Comparison of ENCODE assay signal across 17 mouse cellular contexts in genomic region chr4:152078105-152078530, GRCm38 (mm10). TPM values are rescaled to one million over a fixed set of nuclear protein-coding genes. Genes with fewer than 3 reads are reported as not detected.
A peak's percentile ranks its signal among the peaks of the same experiment; 100 is the strongest.
DNase-seq lines count a peak whose midpoint lies in the region; ATAC-seq and TF ChIP-seq lines count a peak whose summit lies in the region.
"Had no signal": no experiment of that assay in that cellular context is flagged by ENCODE, and none has a peak within 500 bp of the region (broad histone marks: within the 10 kb centered on the region; RNA-seq: fewer than 3 reads in every experiment).

No protein-coding gene starts in this region.

- no peaks in the 10 kb centered on the region for H3K27me3 ChIP-seq in forebrain, postnatal 0 days (ENCODE audit: insufficient read depth, low read length)
- H3K27me3 ChIP-seq in forebrain, embryonic 16.5 days (replicated peaks; ENCODE audit: control insufficient read depth, insufficient read depth, low read length): no peaks in the 10 kb centered on the region
- H3K27me3 ChIP-seq in liver, postnatal 0 days (ENCODE audit: insufficient read depth, low read length): no peaks in the 10 kb centered on the region
- no peaks in the 10 kb centered on the region for H3K27me3 ChIP-seq in liver, embryonic 11.5 days (replicated peaks; ENCODE audit: control insufficient read depth, insufficient read depth, low read length)
- H3K27me3 ChIP-seq in kidney, adult 2 months (replicated peaks; ENCODE audit: control insufficient read depth, insufficient read depth, low read length): no peaks in the 10 kb centered on the region

- peak; percentile 8; the same call in 1 of the 2 replicates for ATAC-seq in forebrain, postnatal 0 days
- no peak for ATAC-seq in forebrain, embryonic 16.5 days
- peak; percentile 45 for ATAC-seq in liver, postnatal 0 days
- ATAC-seq in liver, embryonic 11.5 days (replicated peaks; ENCODE audit: low FRiP score): no peak
- 0 out of 2 replicates have a peak, but pooled peaks have one; percentile 62 for ATAC-seq in monocyte, adult 5-6 weeks (replicated peaks; ENCODE audit: insufficient number of reproducible peaks, low FRiP score, low TSS enrichment, poor library complexity, severe bottlenecking)

- no peaks in the 10 kb centered on the region for H3K4me1 ChIP-seq in forebrain, postnatal 0 days (ENCODE audit: insufficient read depth)
- H3K4me1 ChIP-seq in forebrain, embryonic 16.5 days (replicated peaks; ENCODE audit: control insufficient read depth, insufficient read depth, low read length): no peaks in the 10 kb centered on the region
- H3K4me1 ChIP-seq in liver, postnatal 0 days (ENCODE audit: insufficient read depth): no peaks in the 10 kb centered on the region
- no peaks in the 10 kb centered on the region for H3K4me1 ChIP-seq in liver, embryonic 11.5 days (replicated peaks; ENCODE audit: control insufficient read depth, insufficient read depth, low read length)
- no peaks in the 10 kb centered on the region for H3K4me1 ChIP-seq in kidney, adult 2 months (ENCODE audit: control insufficient read depth, insufficient read depth, low read length)

- no peaks in the 10 kb centered on the region for H3K9me3 ChIP-seq in forebrain, postnatal 0 days (ENCODE audit: low read length)
- H3K9me3 ChIP-seq in forebrain, embryonic 16.5 days (ENCODE audit: control insufficient read depth, low read length): no peaks in the 10 kb centered on the region
- no peaks in the 10 kb centered on the region for H3K9me3 ChIP-seq in liver, postnatal 0 days (ENCODE audit: low read length)
- no peaks in the 10 kb centered on the region for H3K9me3 ChIP-seq in liver, embryonic 11.5 days (ENCODE audit: control insufficient read depth, low read length)
- H3K9me3 ChIP-seq: forebrain, embryonic 10.5 days had no signal

- H3K9ac ChIP-seq in forebrain, postnatal 0 days: no peak overlapping the region
- H3K9ac ChIP-seq in forebrain, embryonic 16.5 days (replicated peaks; ENCODE audit: low read depth, low read length): no peak overlapping the region
- H3K9ac ChIP-seq in liver, postnatal 0 days (replicated peaks): no peak overlapping the region
- no peak overlapping the region for H3K9ac ChIP-seq in liver, embryonic 11.5 days (ENCODE audit: low read depth, low read length)

- TF ChIP-seq CTCF in forebrain, postnatal 0 days (IDR thresholded peaks at IDR 0.05; ENCODE audit: low read depth): no peak
- no peak for TF ChIP-seq CTCF in liver, postnatal 0 days (IDR thresholded peaks at IDR 0.05; ENCODE audit: low read depth)
- no peak for TF ChIP-seq CTCF in kidney, adult 2 months (conservative IDR thresholded peaks at IDR 0.05; ENCODE audit: insufficient read depth, insufficient read length, low read depth, low read length)

- no peak for TF ChIP-seq EP300 in liver, postnatal 0 days (IDR thresholded peaks at IDR 0.05; ENCODE audit: low read depth)

- H3K4me3 ChIP-seq in forebrain, postnatal 0 days (ENCODE audit: low read depth, low read length): no peak overlapping the region
- H3K4me3 ChIP-seq in forebrain, embryonic 16.5 days (replicated peaks; ENCODE audit: low read length): no peak overlapping the region
- no peak overlapping the region for H3K4me3 ChIP-seq in liver, postnatal 0 days (ENCODE audit: low read depth, low read length)
- H3K4me3 ChIP-seq in liver, embryonic 11.5 days (ENCODE audit: low read depth, low read length): no peak overlapping the region
- H3K4me3 ChIP-seq in kidney, adult 2 months (ENCODE audit: insufficient read depth, low read depth, low read length): no peak overlapping the region
- H3K4me3 ChIP-seq: forebrain, embryonic 10.5 days had no signal

- no peak for DNase-seq in forebrain, postnatal 0 days
- DNase-seq in liver, postnatal 0 days: no peak
- no peak for DNase-seq in liver, embryonic 11.5 days (ENCODE audit: low spot score)
- peak; percentile 35 for DNase-seq in adipocyte (ENCODE audit: low spot score)
- DNase-seq in cerebellum, adult 9-11 months: no peak
- no peak for DNase-seq in kidney, adult 2 months
- DNase-seq: adrenal gland, postnatal 25 days; heart, postnatal 36 days; lung, postnatal 10 days; thymus, adult 18-20 months had no signal

- WGBS in forebrain, postnatal 0 days: 88% methylated on average over 10 of the region's 10 CpGs
- 94% methylated on average over 10 of the region's 10 CpGs for WGBS in forebrain, embryonic 16.5 days
- WGBS in liver, postnatal 0 days (ENCODE audit: insufficient replicate concordance): 71% methylated on average over 10 of the region's 10 CpGs
- 71% methylated on average over 10 of the region's 10 CpGs for WGBS in liver, embryonic 11.5 days
- WGBS in kidney, adult 2 months: 94% methylated on average over 10 of the region's 10 CpGs

- no peak overlapping the region for H3K4me2 ChIP-seq in forebrain, postnatal 0 days (ENCODE audit: low read depth)
- H3K4me2 ChIP-seq in forebrain, embryonic 16.5 days (ENCODE audit: low read length): no peak overlapping the region
- H3K4me2 ChIP-seq in liver, postnatal 0 days (ENCODE audit: low read depth, low read length): no peak overlapping the region
- H3K4me2 ChIP-seq in liver, embryonic 11.5 days: no peak overlapping the region
- H3K4me2 ChIP-seq: heart, embryonic 11.5 days; midbrain, embryonic 11.5 days had no signal

- no peaks in the 10 kb centered on the region for H3K36me3 ChIP-seq in forebrain, postnatal 0 days (ENCODE audit: insufficient read depth)
- no peaks in the 10 kb centered on the region for H3K36me3 ChIP-seq in forebrain, embryonic 16.5 days (ENCODE audit: control insufficient read depth, insufficient read depth)
- H3K36me3 ChIP-seq in liver, postnatal 0 days (replicated peaks; ENCODE audit: insufficient read depth, low read length): no peaks in the 10 kb centered on the region
- H3K36me3 ChIP-seq in liver, embryonic 11.5 days (ENCODE audit: control insufficient read depth, insufficient read depth, low read length): no peaks in the 10 kb centered on the region
- H3K36me3 ChIP-seq in kidney, adult 2 months (ENCODE audit: control insufficient read depth, insufficient read depth, low read length): no peaks in the 10 kb centered on the region
- H3K36me3 ChIP-seq: forebrain, embryonic 10.5 days had no signal

- H3K27ac ChIP-seq in forebrain, postnatal 0 days (ENCODE audit: low read depth, low read length): no peak overlapping the region
- H3K27ac ChIP-seq in forebrain, embryonic 16.5 days (ENCODE audit: low read length): no peak overlapping the region
- H3K27ac ChIP-seq in liver, postnatal 0 days (ENCODE audit: low read depth): no peak overlapping the region
- H3K27ac ChIP-seq in liver, embryonic 11.5 days (ENCODE audit: low read depth, low read length): no peak overlapping the region
- no peak overlapping the region for H3K27ac ChIP-seq in kidney, adult 2 months (ENCODE audit: insufficient read depth, low read depth, low read length)
- H3K27ac ChIP-seq: forebrain, embryonic 10.5 days; kidney, postnatal 0 days had no signal

- no peak for TF ChIP-seq POLR2A in kidney, adult 2 months (IDR thresholded peaks at IDR 0.05; ENCODE audit: low read depth, low read length)

RNA-seq across cellular contexts. Expression of gene Plekhg5, which starts 5.8 kb away (rescaled TPM):
- 16.6 and 18.6 TPM in 2 replicates for total RNA-seq in forebrain, postnatal 0 days (2014; rRNA removed)
- 9.2 and 12.8 TPM in 2 replicates for polyA plus RNA-seq in forebrain, postnatal 0 days (2015; fragmentation: Nextera tagmentation; extraction: Ambion mirVana)
- polyA plus RNA-seq in forebrain, embryonic 16.5 days (2015; fragmentation: Nextera tagmentation; extraction: Ambion mirVana): 11.7 and 13.2 TPM in 2 replicates
- 1.8 and 2.1 TPM in 2 replicates for polyA plus RNA-seq in liver, postnatal 0 days (2015; fragmentation: Nextera tagmentation; extraction: Ambion mirVana)
- 8.4 and 8.9 TPM in 2 replicates for polyA plus RNA-seq in liver, embryonic 11.5 days (2014; fragmentation: Nextera tagmentation; extraction: Ambion mirVana)
- 2.5 to 8.2 TPM (median 5.6 TPM) in 3 replicates for total RNA-seq in monocyte, adult 5-6 weeks (2017)
- polyA plus RNA-seq in kidney, adult 2 months (2012; rRNA removed): 22.2 and 23.6 TPM in 2 replicates

RNA-seq across cellular contexts. Expression of gene Tnfrsf25, which starts 37.6 kb away (rescaled TPM):
- total RNA-seq in forebrain, postnatal 0 days (2014; rRNA removed): 1.4 TPM in 1 of 2 replicates, not detected in the other
- polyA plus RNA-seq in forebrain, postnatal 0 days (2015; fragmentation: Nextera tagmentation; extraction: Ambion mirVana): 0.19 and 0.30 TPM in 2 replicates
- polyA plus RNA-seq in forebrain, embryonic 16.5 days (2015; fragmentation: Nextera tagmentation; extraction: Ambion mirVana): 0.97 and 1.5 TPM in 2 replicates
- 0.15 TPM in 1 of 2 replicates, not detected in the other for polyA plus RNA-seq in liver, postnatal 0 days (2015; fragmentation: Nextera tagmentation; extraction: Ambion mirVana)
- 0.90 and 1.3 TPM in 2 replicates for polyA plus RNA-seq in liver, embryonic 11.5 days (2014; fragmentation: Nextera tagmentation; extraction: Ambion mirVana)
- total RNA-seq in monocyte, adult 5-6 weeks (2017): 1.3 to 4.7 TPM in 2 of 3 replicates, not detected in the other
- 3.3 and 4.4 TPM in 2 replicates for polyA plus RNA-seq in kidney, adult 2 months (2012; rRNA removed)

RNA-seq across cellular contexts. Expression of gene Nol9, which starts 39.0 kb away (rescaled TPM):
- 26.9 and 31.8 TPM in 2 replicates for total RNA-seq in forebrain, postnatal 0 days (2014; rRNA removed)
- polyA plus RNA-seq in forebrain, postnatal 0 days (2015; fragmentation: Nextera tagmentation; extraction: Ambion mirVana): 14.9 and 20.1 TPM in 2 replicates
- 25.1 and 27.7 TPM in 2 replicates for polyA plus RNA-seq in forebrain, embryonic 16.5 days (2015; fragmentation: Nextera tagmentation; extraction: Ambion mirVana)
- polyA plus RNA-seq in liver, postnatal 0 days (2015; fragmentation: Nextera tagmentation; extraction: Ambion mirVana): 8.0 and 8.5 TPM in 2 replicates
- 53.3 and 59.4 TPM in 2 replicates for polyA plus RNA-seq in liver, embryonic 11.5 days (2014; fragmentation: Nextera tagmentation; extraction: Ambion mirVana)
- total RNA-seq in monocyte, adult 5-6 weeks (2017): 12.1 to 23.8 TPM (median 16.9 TPM) in 3 replicates
- 18.1 and 19.8 TPM in 2 replicates for polyA plus RNA-seq in kidney, adult 2 months (2012; rRNA removed)

RNA-seq across cellular contexts. Expression of gene Tas1r1, which starts 39.8 kb away (rescaled TPM):
- 0.54 and 1.00 TPM in 2 replicates for total RNA-seq in forebrain, postnatal 0 days (2014; rRNA removed)
- 1.1 and 1.5 TPM in 2 replicates for polyA plus RNA-seq in forebrain, postnatal 0 days (2015; fragmentation: Nextera tagmentation; extraction: Ambion mirVana)
- polyA plus RNA-seq in forebrain, embryonic 16.5 days (2015; fragmentation: Nextera tagmentation; extraction: Ambion mirVana): 0.97 and 1.6 TPM in 2 replicates
- polyA plus RNA-seq in liver, postnatal 0 days (2015; fragmentation: Nextera tagmentation; extraction: Ambion mirVana): 0.07 TPM in 2 replicates
- 0.18 and 0.21 TPM in 2 replicates for polyA plus RNA-seq in liver, embryonic 11.5 days (2014; fragmentation: Nextera tagmentation; extraction: Ambion mirVana)
- not detected in 3 replicates for total RNA-seq in monocyte, adult 5-6 weeks (2017)
- 0.12 and 0.22 TPM in 2 replicates for polyA plus RNA-seq in kidney, adult 2 months (2012; rRNA removed)
- total RNA-seq: heart, postnatal 36 days; liver, adult 2 months had no signal
- polyA plus RNA-seq: liver, adult 2 months had no signal

RNA-seq across cellular contexts. Expression of gene Zbtb48, which starts 50.6 kb away (rescaled TPM):
- 10.5 and 10.9 TPM in 2 replicates for total RNA-seq in forebrain, postnatal 0 days (2014; rRNA removed)
- polyA plus RNA-seq in forebrain, postnatal 0 days (2015; fragmentation: Nextera tagmentation; extraction: Ambion mirVana): 13.5 and 14.2 TPM in 2 replicates
- polyA plus RNA-seq in forebrain, embryonic 16.5 days (2015; fragmentation: Nextera tagmentation; extraction: Ambion mirVana): 23.4 and 25.4 TPM in 2 replicates
- 7.4 and 8.5 TPM in 2 replicates for polyA plus RNA-seq in liver, postnatal 0 days (2015; fragmentation: Nextera tagmentation; extraction: Ambion mirVana)
- 17.0 and 17.8 TPM in 2 replicates for polyA plus RNA-seq in liver, embryonic 11.5 days (2014; fragmentation: Nextera tagmentation; extraction: Ambion mirVana)
- 4.1 to 10.8 TPM (median 9.1 TPM) in 3 replicates for total RNA-seq in monocyte, adult 5-6 weeks (2017)
- polyA plus RNA-seq in kidney, adult 2 months (2012; rRNA removed): 11.0 and 13.8 TPM in 2 replicates

Comparison
In these comparisons a context has a peak if more than half of its experiments do, and no peak if none do; other contexts are left out.
1. ATAC-seq: peak in forebrain, postnatal 0 days (single experiment), liver, postnatal 0 days (single experiment) and monocyte, adult 5-6 weeks (single experiment); none in forebrain, embryonic 16.5 days (single experiment) and liver, embryonic 11.5 days (single experiment).